Mouse (Mus musculus): Measurements from ENCODE around the gene Zgpat. TPM values are rescaled to one million over a fixed set of nuclear protein-coding genes. Genes with fewer than 3 reads are reported as not detected.

Zgpat gene
- polyA plus RNA-seq (2012; rRNA removed) (57.4 and 67.9 TPM in 2 replicates), polyA plus RNA-seq (2014; fragmentation: Nextera tagmentation; extraction: Ambion mirVana) (37.3 and 47.6 TPM in 2 replicates)

DNA sequence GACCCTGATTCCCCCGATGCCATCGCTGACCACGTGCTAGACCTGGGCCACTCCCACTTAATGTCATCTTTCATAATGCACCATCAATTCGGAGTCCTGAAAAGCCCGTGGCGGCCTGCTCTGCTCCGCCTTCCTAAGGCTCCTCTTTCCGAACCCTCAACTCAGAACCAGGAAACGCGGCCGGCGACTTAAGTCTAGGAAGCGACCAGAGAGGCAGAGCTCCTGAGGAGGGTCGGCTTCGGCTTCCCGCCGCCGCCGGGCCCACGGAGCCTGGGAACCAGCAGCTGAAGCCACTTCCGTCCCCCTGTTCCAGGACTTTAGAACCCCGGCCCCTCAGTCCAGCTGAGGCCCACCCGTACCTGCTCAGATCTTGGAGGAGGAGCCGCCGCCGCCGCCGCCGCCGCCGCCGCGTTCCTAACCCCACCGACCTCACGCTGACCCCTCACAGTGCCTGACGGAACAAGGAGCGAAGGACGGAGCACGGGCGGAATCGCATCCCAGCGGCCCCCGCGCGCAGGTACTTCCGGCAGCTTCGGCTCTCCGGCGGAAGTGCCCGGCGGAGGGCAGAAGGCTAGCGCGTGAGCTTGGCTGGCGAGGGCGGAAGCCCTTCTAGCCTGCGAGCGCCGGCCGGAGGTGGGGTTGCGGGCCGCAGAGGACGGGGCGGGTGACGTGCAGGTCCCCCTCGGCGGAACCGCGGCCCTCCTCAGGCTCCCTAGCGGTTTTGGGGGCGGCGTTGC, at the start of gene Zgpat, which contains the start of gene Arfrp1:
Zgpat (plus strand) TSS at position 69 of the 737 bp plus-strand sequence.
Arfrp1 (minus strand) TSS at position 545 of the 737 bp plus-strand sequence.
- Histone ChIP-seq H3K36me3 (ENCODE audit: control insufficient read depth, insufficient read depth, low read length) (peaks cover 41% of the 10 kb centered on the region), H3K4me1 (ENCODE audit: control insufficient read depth, insufficient read depth, low read length) (peaks cover 18% of the 10 kb centered on the region), H3K27me3 (ENCODE audit: control insufficient read depth, insufficient read depth, low read length) (no peaks in the 10 kb centered on the region), H3K9me3 (ENCODE audit: control insufficient read depth, low read length) (no peaks in the 10 kb centered on the region), H3K4me2 (replicated peaks; ENCODE audit: low read depth, low read length, severe bottlenecking) (peak within 1 kb of the TSS; percentile 91), H3K4me3 (replicated peaks; ENCODE audit: low read length) (peak within 1 kb of the TSS; percentile 85), H3K27ac (replicated peaks; ENCODE audit: low read depth, low read length) (peak within 1 kb of the TSS; percentile 78), H3K9ac (ENCODE audit: low read depth, low read length, severe bottlenecking) (peak within 1 kb of the TSS; percentile 88)
- WGBS: 1% methylated on average over 49 of the region's 71 CpGs
- DNase-seq (ENCODE audit: low spot score) (peak; percentile 83), ATAC-seq (ENCODE audit: low FRiP score, low read depth) (peak; percentile 90)
- peak; percentile 74; the same call in 1 of the 2 replicates for TF ChIP-seq POLR2A (IDR thresholded peaks at IDR 0.05; ENCODE audit: borderline replicate concordance, extremely low read depth, insufficient read depth, insufficient read length)

DNA sequence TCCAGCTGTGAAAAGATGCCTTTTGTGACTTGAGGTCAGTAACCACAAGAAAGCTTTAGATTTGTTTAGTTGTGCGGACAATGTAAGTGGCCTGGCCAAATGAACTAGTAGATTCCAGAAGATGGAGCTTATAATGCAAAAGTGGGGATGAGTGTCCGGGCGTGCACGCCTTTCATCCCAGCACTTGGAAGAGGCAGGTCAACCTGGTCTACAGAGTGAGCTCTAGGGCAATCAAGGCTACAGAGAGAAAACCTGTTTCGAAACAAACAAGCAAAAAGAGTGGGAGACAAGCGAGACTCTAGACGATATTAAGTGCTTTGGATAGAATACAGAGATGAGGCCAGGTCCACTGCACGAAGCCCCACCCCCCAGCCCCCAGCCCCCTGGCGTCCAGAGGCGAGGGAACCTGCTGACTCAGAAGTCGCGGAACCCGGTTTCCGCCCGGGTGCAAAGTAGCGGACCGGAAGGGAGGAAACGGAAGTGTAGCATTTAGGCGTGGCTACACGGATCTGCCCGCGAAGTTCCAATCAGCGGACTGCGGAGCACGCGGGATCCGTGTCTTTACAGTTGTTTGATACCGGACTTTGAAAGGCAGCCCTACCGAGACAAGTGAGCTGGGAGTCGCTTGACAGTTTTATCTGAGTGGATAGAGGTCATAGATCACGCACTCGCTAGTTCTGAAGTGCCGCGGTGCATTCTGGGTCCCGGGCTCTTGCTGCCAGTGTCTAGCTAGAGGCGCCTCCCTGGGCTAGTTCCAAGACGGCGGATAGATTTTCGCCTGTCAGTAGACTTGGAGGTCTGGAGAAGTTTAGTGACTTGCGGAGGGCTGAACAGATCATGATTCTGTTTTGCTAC, 45.3 kb upstream of the Zgpat start, which contains the start of gene Rtel1:
Rtel1 (plus strand) TSS at position 492 of the 855 bp plus-strand sequence.
- H3K36me3 ChIP-seq (ENCODE audit: control insufficient read depth, insufficient read depth, low read length): peaks cover 26% of the 10 kb centered on the region
- WGBS: 7% methylated on average over 40 of the region's 40 CpGs
- H3K27me3 ChIP-seq (ENCODE audit: control insufficient read depth, insufficient read depth, low read length): peaks cover 13% of the 10 kb centered on the region
- H3K4me1 ChIP-seq (ENCODE audit: control insufficient read depth, insufficient read depth, low read length): peaks cover 11% of the 10 kb centered on the region
- ATAC-seq (ENCODE audit: low FRiP score, low read depth) (peak; percentile 97), DNase-seq (ENCODE audit: low spot score) (peak; percentile 90)
- TF ChIP-seq POLR2A (IDR thresholded peaks at IDR 0.05; ENCODE audit: borderline replicate concordance, extremely low read depth, insufficient read depth, insufficient read length): no peak
- 0 out of 2 replicates have a peak within 1 kb of the TSS, but pooled peaks have one; percentile 33 for H3K27ac ChIP-seq (replicated peaks; ENCODE audit: low read depth, low read length)
- H3K9ac ChIP-seq (ENCODE audit: low read depth, low read length, severe bottlenecking): peak within 1 kb of the TSS; percentile 62
- H3K4me3 ChIP-seq (replicated peaks; ENCODE audit: low read length): peak within 1 kb of the TSS; percentile 64
- H3K9me3 ChIP-seq (ENCODE audit: control insufficient read depth, low read length): no peaks in the 10 kb centered on the region
- H3K4me2 ChIP-seq (replicated peaks; ENCODE audit: low read depth, low read length, severe bottlenecking): peak within 1 kb of the TSS; percentile 66

DNA sequence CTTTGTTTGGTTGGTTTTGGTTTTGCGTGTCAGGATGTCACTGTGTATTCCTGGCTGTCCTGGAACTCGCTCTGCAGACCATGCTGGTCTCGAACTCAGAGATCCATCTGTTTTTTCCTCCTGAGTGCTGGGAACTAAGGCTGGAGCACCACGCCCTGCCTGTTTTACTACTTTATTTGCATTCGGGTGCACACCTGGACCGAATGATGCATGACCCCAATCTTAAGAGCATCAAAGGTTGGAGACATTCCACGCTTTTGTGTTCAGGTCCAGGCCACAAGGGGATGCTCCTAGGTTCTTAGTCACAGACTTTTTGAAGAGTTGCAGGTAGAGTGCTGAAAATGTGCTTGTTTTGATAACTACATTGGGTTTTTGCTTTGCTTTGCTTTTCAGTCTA, 44.6 kb upstream of the Zgpat start:
- TF ChIP-seq POLR2A (IDR thresholded peaks at IDR 0.05; ENCODE audit: borderline replicate concordance, extremely low read depth, insufficient read depth, insufficient read length): no peak
- Histone ChIP-seq H3K9me3 (ENCODE audit: control insufficient read depth, low read length) (no peaks in the 10 kb centered on the region), H3K4me1 (ENCODE audit: control insufficient read depth, insufficient read depth, low read length) (peaks cover 11% of the 10 kb centered on the region), H3K4me3 (replicated peaks; ENCODE audit: low read length) (peak overlapping the region; percentile 64), H3K27ac (replicated peaks; ENCODE audit: low read depth, low read length) (0 out of 2 replicates have a peak overlapping the region, but pooled peaks have one; percentile 33), H3K9ac (ENCODE audit: low read depth, low read length, severe bottlenecking) (peak overlapping the region; percentile 62), H3K36me3 (ENCODE audit: control insufficient read depth, insufficient read depth, low read length) (peaks cover 30% of the 10 kb centered on the region), H3K27me3 (ENCODE audit: control insufficient read depth, insufficient read depth, low read length) (peaks cover 7% of the 10 kb centered on the region), H3K4me2 (replicated peaks; ENCODE audit: low read depth, low read length, severe bottlenecking) (peak overlapping the region; percentile 66)
- no peak for DNase-seq (ENCODE audit: low spot score)
- ATAC-seq (ENCODE audit: low FRiP score, low read depth): no peak
- WGBS: 17% methylated on average over 7 of the region's 7 CpGs

DNA sequence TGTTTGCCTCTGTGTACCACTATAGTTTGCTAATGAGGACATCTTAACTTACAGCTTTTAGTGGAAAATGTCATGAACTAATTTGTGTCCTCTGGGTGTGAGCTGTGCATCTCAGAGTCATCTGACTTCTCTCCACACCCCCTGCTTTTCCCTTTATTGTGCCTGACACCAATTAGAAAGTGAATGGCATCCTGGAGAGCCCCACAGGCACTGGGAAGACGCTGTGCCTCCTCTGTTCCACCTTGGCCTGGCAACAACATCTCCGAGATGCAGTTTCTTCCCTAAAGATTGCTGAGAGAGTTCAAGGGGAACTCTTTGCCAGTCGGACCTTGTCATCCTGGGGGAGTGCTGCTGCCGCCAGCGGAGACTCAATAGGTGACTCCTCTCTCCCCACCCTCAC, 42.6 kb upstream of the Zgpat start:
- Histone ChIP-seq H3K27me3 (ENCODE audit: control insufficient read depth, insufficient read depth, low read length) (no peaks in the 10 kb centered on the region), H3K4me1 (ENCODE audit: control insufficient read depth, insufficient read depth, low read length) (peaks cover 11% of the 10 kb centered on the region), H3K27ac (replicated peaks; ENCODE audit: low read depth, low read length) (no peak overlapping the region), H3K9me3 (ENCODE audit: control insufficient read depth, low read length) (no peaks in the 10 kb centered on the region), H3K4me3 (replicated peaks; ENCODE audit: low read length) (no peak overlapping the region), H3K4me2 (replicated peaks; ENCODE audit: low read depth, low read length, severe bottlenecking) (no peak overlapping the region), H3K9ac (ENCODE audit: low read depth, low read length, severe bottlenecking) (no peak overlapping the region), H3K36me3 (ENCODE audit: control insufficient read depth, insufficient read depth, low read length) (peaks cover 45% of the 10 kb centered on the region)
- no peak for ATAC-seq (ENCODE audit: low FRiP score, low read depth)
- no peak for TF ChIP-seq POLR2A (IDR thresholded peaks at IDR 0.05; ENCODE audit: borderline replicate concordance, extremely low read depth, insufficient read depth, insufficient read length)
- WGBS: 80% methylated on average over 5 of the region's 5 CpGs
- DNase-seq (ENCODE audit: low spot score): no peak

DNA sequence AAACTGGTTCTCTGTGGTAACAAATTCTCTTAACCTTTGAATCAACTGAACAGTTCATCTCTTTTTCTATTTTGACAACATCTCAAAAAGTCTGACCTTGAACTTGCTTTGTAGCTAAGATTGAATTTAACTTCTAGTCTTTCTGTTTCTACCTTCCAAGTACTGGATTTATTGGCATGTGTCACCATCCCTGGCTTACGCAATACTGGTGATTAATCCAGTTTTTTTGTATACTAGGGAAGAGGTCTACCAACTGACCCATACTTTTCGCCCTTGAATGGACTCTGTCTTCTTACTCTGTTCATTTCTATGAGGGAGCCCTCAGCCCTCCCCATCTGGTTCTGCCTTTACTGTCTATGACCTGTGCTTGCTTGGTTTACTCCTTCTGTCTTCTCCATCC, 38.6 kb upstream of the Zgpat start:
- Histone ChIP-seq H3K27me3 (ENCODE audit: control insufficient read depth, insufficient read depth, low read length) (no peaks in the 10 kb centered on the region), H3K27ac (replicated peaks; ENCODE audit: low read depth, low read length) (no peak overlapping the region), H3K9me3 (ENCODE audit: control insufficient read depth, low read length) (no peaks in the 10 kb centered on the region), H3K4me1 (ENCODE audit: control insufficient read depth, insufficient read depth, low read length) (no peaks in the 10 kb centered on the region), H3K36me3 (ENCODE audit: control insufficient read depth, insufficient read depth, low read length) (peaks cover 77% of the 10 kb centered on the region), H3K4me3 (replicated peaks; ENCODE audit: low read length) (no peak overlapping the region), H3K9ac (ENCODE audit: low read depth, low read length, severe bottlenecking) (no peak overlapping the region), H3K4me2 (replicated peaks; ENCODE audit: low read depth, low read length, severe bottlenecking) (no peak overlapping the region)
- ATAC-seq (ENCODE audit: low FRiP score, low read depth) (no peak), DNase-seq (ENCODE audit: low spot score) (no peak)
- no peak for TF ChIP-seq POLR2A (IDR thresholded peaks at IDR 0.05; ENCODE audit: borderline replicate concordance, extremely low read depth, insufficient read depth, insufficient read length)
- 88% methylated on average over 2 of the region's 2 CpGs for WGBS

All from limb, embryonic 14.5 days (tissue).